Mouse (Mus musculus) intestine, embryonic 16.5 days (tissue): Measurements from ENCODE around the gene Lce1c. TPM values are rescaled to one million over a fixed set of nuclear protein-coding genes. Genes with fewer than 3 reads are reported as not detected.
"Not testable (repeated sequence)": the region's sequence is repeated elsewhere in the genome, so short reads cannot be mapped to it uniquely, and the experiment has no call there.

Source experiments
- ATAC-seq: fragments of 200-750 bp; cut with Nextera tagmentation; 2 replicates; pipeline ENCODE4 v1.8.0; 2017; ENCODE audit warnings: moderate TSS enrichment, moderate library complexity
- H3K27ac ChIP-seq: fragments of 300-500 bp; sonication (generic); 2 replicates; pipeline ENCODE4 v1.5.1; 2014; ENCODE audit warnings: mild to moderate bottlenecking, low read length
- H3K27me3 ChIP-seq: fragments of 300-500 bp; sonication (generic); replicated peaks from 2 replicates; pipeline ENCODE4 v1.6.1; 2014; ENCODE audit warnings: low read length, control low read depth, mixed read lengths; ENCODE audit not compliant: control insufficient read depth, insufficient read depth
- H3K36me3 ChIP-seq: fragments of 300-500 bp; sonication (generic); 2 replicates; pipeline ENCODE4 v1.6.1; 2014; ENCODE audit warnings: low read length, control low read depth; ENCODE audit not compliant: control insufficient read depth, insufficient read depth
- H3K4me1 ChIP-seq: fragments of 300-500 bp; sonication (generic); 2 replicates; pipeline ENCODE4 v1.6.1; 2014; ENCODE audit warnings: low read length, control low read depth, mixed read lengths; ENCODE audit not compliant: control insufficient read depth, insufficient read depth
- H3K4me2 ChIP-seq: fragments of 300-500 bp; sonication (generic); 2 replicates; pipeline ENCODE4 v1.6.1; 2014; ENCODE audit warnings: low read depth, low read length, control low read depth
- H3K4me3 ChIP-seq: fragments of 300-500 bp; sonication (generic); 2 replicates; pipeline ENCODE4 v1.5.1; 2014; ENCODE audit warnings: mild to moderate bottlenecking, low read length
- H3K9ac ChIP-seq: fragments of 300-500 bp; sonication (generic); 2 replicates; pipeline ENCODE4 v1.6.1; 2014; ENCODE audit warnings: low read depth, low read length
- H3K9me3 ChIP-seq: fragments of 300-500 bp; sonication (generic); 2 replicates; pipeline ENCODE4 v1.6.1; 2016; ENCODE audit warnings: low read length, control low read depth; ENCODE audit not compliant: control insufficient read depth
- WGBS: fragments of 180-500 bp; shearing (Covaris S2); extraction: QIAGEN DNeasy Blood & Tissue Kit; methylation state at CpG from one replicate; pipeline ENCODE4 v1.1.7; 2014; 5-methylcytosine and 5-hydroxymethylcytosine counted together
- polyA plus RNA-seq: library from polyadenylated mRNA; unstranded; fragments of >200 nt; fragmentation: Nextera tagmentation; extraction: Ambion mirVana; gene quantifications from 2 replicates; pipeline ENCODE4 v1.2.1, GENCODE M21; 2015

Lce1c gene
- polyA plus RNA-seq, result not detected in 2 replicates

GRCm38 (mm10) chr3:92678947-92679346 lies at the start of gene Lce1c:
Gene Lce1c, plus strand, starts transcription at chr3:92679247.
- ATAC-seq, result no peak
- no peak within 1 kb of the TSS for H3K27ac ChIP-seq
- no peak within 1 kb of the TSS for H3K9ac ChIP-seq
- WGBS, result 89% methylated on average over 4 of the region's 4 CpGs
- H3K9me3 ChIP-seq, result no peaks in the 10 kb centered on the region
- H3K4me2 ChIP-seq, result no peak within 1 kb of the TSS
- no peaks in the 10 kb centered on the region for H3K27me3 ChIP-seq
- H3K4me3 ChIP-seq, result no peak within 1 kb of the TSS
- no peaks in the 10 kb centered on the region for H3K36me3 ChIP-seq
- no peaks in the 10 kb centered on the region for H3K4me1 ChIP-seq

- peak overlapping the region; percentile 23; the same call in 1 of the 2 replicates for H3K27ac ChIP-seq
- 58% methylated on average over 1 of the region's 1 CpGs for WGBS
These were observed 41.0 kb upstream of the Lce1c start for GRCm38 (mm10) chr3:92637745-92638652.

GRCm38 (mm10) chr3:92638653-92638991 lies 40.4 kb upstream of the Lce1c start:
- no peak overlapping the region for H3K4me3 ChIP-seq
- no peaks in the 10 kb centered on the region for H3K27me3 ChIP-seq
- ATAC-seq, result peak; percentile 89
- H3K9ac ChIP-seq, result no peak overlapping the region
- H3K9me3 ChIP-seq, result no peaks in the 10 kb centered on the region
- H3K4me1 ChIP-seq, result no peaks in the 10 kb centered on the region
- no peaks in the 10 kb centered on the region for H3K36me3 ChIP-seq
- 62% methylated on average over 3 of the region's 3 CpGs for WGBS
- H3K27ac ChIP-seq, result 0 out of 2 replicates have a peak overlapping the region, but pooled peaks have one; percentile 23
- H3K4me2 ChIP-seq, result no peak overlapping the region

More at GRCm38 (mm10) chr3:92637745-92638652, 41.0 kb upstream of the Lce1c start:
- no peaks in the 10 kb centered on the region for H3K4me1 ChIP-seq
- H3K4me2 ChIP-seq, result no peak overlapping the region
- no peak overlapping the region for H3K4me3 ChIP-seq
- no peaks in the 10 kb centered on the region for H3K9me3 ChIP-seq
- no peak overlapping the region for H3K9ac ChIP-seq
- no peaks in the 10 kb centered on the region for H3K27me3 ChIP-seq
- no peaks in the 10 kb centered on the region for H3K36me3 ChIP-seq
- peak; percentile 96 for ATAC-seq

GRCm38 (mm10) chr3:92639854-92640253 lies 39.2 kb upstream of the Lce1c start:
- Histone ChIP-seq H3K9ac (no peak overlapping the region), H3K36me3 (no peaks in the 10 kb centered on the region), H3K4me1 (no peaks in the 10 kb centered on the region), H3K27ac (no peak overlapping the region), H3K4me2 (no peak overlapping the region), H3K4me3 (no peak overlapping the region), H3K27me3 (no peaks in the 10 kb centered on the region), H3K9me3 (no peaks in the 10 kb centered on the region)
- ATAC-seq, result no peak
- WGBS, result 94% methylated on average over 15 of the region's 15 CpGs

GRCm38 (mm10) chr3:92648207-92648606 lies 30.8 kb upstream of the Lce1c start, which contains the start of gene Lce1a1:
Gene Lce1a1, minus strand, starts transcription at chr3:92648307.
- Histone ChIP-seq H3K36me3 (no peaks in the 10 kb centered on the region), H3K4me3 (no peak within 1 kb of the TSS), H3K27me3 (no peaks in the 10 kb centered on the region), H3K9me3 (no peaks in the 10 kb centered on the region), H3K4me2 (no peak within 1 kb of the TSS), H3K9ac (no peak within 1 kb of the TSS), H3K4me1 (no peaks in the 10 kb centered on the region), H3K27ac (no peak within 1 kb of the TSS)
- 81% methylated on average over 1 of the region's 1 CpGs for WGBS
- no peak for ATAC-seq

GRCm38 (mm10) chr3:92656826-92657225 lies 22.2 kb upstream of the Lce1c start, which contains the start of gene Lce1b:
Gene Lce1b, minus strand, starts transcription at chr3:92656926.
- no peak for ATAC-seq
- no peaks in the 10 kb centered on the region for H3K36me3 ChIP-seq
- H3K9me3 ChIP-seq, result no peaks in the 10 kb centered on the region
- H3K27ac ChIP-seq, result no peak within 1 kb of the TSS
- no peaks in the 10 kb centered on the region for H3K27me3 ChIP-seq
- no peak within 1 kb of the TSS for H3K9ac ChIP-seq
- H3K4me2 ChIP-seq, result no peak within 1 kb of the TSS
- H3K4me3 ChIP-seq, result no peak within 1 kb of the TSS
- no peaks in the 10 kb centered on the region for H3K4me1 ChIP-seq

GRCm38 (mm10) chr3:92670215-92670614 lies 8.8 kb upstream of the Lce1c start, which contains the start of gene Lce1a2:
Gene Lce1a2, minus strand, starts transcription at chr3:92670315.
- no peaks in the 10 kb centered on the region for H3K27me3 ChIP-seq
- H3K27ac ChIP-seq, result no peak within 1 kb of the TSS
- H3K9me3 ChIP-seq, result no peaks in the 10 kb centered on the region
- H3K4me3 ChIP-seq, result no peak within 1 kb of the TSS
- H3K9ac ChIP-seq, result no peak within 1 kb of the TSS
- H3K36me3 ChIP-seq, result no peaks in the 10 kb centered on the region
- H3K4me1 ChIP-seq, result no peaks in the 10 kb centered on the region
- no peak for ATAC-seq
- H3K4me2 ChIP-seq, result no peak within 1 kb of the TSS

GRCm38 (mm10) chr3:92687110-92687509 lies 8.1 kb downstream of the Lce1c start, which contains the start of gene Lce1d:
Gene Lce1d, minus strand, starts transcription at chr3:92687210.
- no peak within 1 kb of the TSS for H3K9ac ChIP-seq
- H3K27ac ChIP-seq, result no peak within 1 kb of the TSS
- H3K27me3 ChIP-seq, result no peaks in the 10 kb centered on the region
- no peaks in the 10 kb centered on the region for H3K4me1 ChIP-seq
- H3K9me3 ChIP-seq, result no peaks in the 10 kb centered on the region
- WGBS, result 68% methylated on average over 2 of the region's 2 CpGs
- H3K4me2 ChIP-seq, result no peak within 1 kb of the TSS
- H3K36me3 ChIP-seq, result no peaks in the 10 kb centered on the region
- no peak within 1 kb of the TSS for H3K4me3 ChIP-seq
- no peak for ATAC-seq

GRCm38 (mm10) chr3:92689154-92689553 lies 10.1 kb downstream of the Lce1c start:
- H3K4me3 ChIP-seq, ATAC-seq: not testable (repeated sequence)
- 78% methylated on average over 16 of the region's 16 CpGs for WGBS

More at GRCm38 (mm10) chr3:92689154-92689553, 10.1 kb downstream of the Lce1c start:
- H3K36me3 ChIP-seq, H3K9me3 ChIP-seq, H3K4me1 ChIP-seq, H3K27ac ChIP-seq, H3K9ac ChIP-seq, H3K4me2 ChIP-seq, H3K27me3 ChIP-seq: not testable (repeated sequence)
